Mouse (Mus musculus): ENCODE measurements around the gene Mars. TPM values are rescaled to one million over a fixed set of nuclear protein-coding genes. Genes with fewer than 3 reads are reported as not detected.

Gene Mars
- polyA plus RNA-seq, 1 experiment from 2014 or later: 173 TPM

GRCm38 (mm10) chr10:127350594-127351284 lies 39.2 kb upstream of the Mars start:
- Histone ChIP-seq H3K36me3 (ENCODE audit: control insufficient read depth, insufficient read depth, low read length) (no peaks in the 10 kb centered on the region), H3K27ac (ENCODE audit: low read depth, low read length) (no peak overlapping the region), H3K4me2 (replicated peaks; ENCODE audit: low read depth, low read length) (peak overlapping the region; percentile 24), H3K4me3 (ENCODE audit: low read depth, low read length) (no peak overlapping the region), H3K9me3 (ENCODE audit: control insufficient read depth, low read length) (no peaks in the 10 kb centered on the region), H3K27me3 (ENCODE audit: control insufficient read depth, insufficient read depth, low read length) (no peaks in the 10 kb centered on the region), H3K9ac (ENCODE audit: low read depth, low read length) (peak overlapping the region; percentile 29; the same call in 1 of the 2 replicates), H3K4me1 (replicated peaks; ENCODE audit: control insufficient read depth, insufficient read depth, low read length) (no peaks in the 10 kb centered on the region)
- ATAC-seq (ENCODE audit: low FRiP score): peak; percentile 63; the same call in 1 of the 2 replicates
- DNase-seq (ENCODE audit: low spot score): peak; percentile 79
- WGBS: 13% methylated on average over 24 of the region's 24 CpGs

GRCm38 (mm10) chr10:127349810-127350209 lies 38.2 kb upstream of the Mars start:
- Histone ChIP-seq H3K4me1 (replicated peaks; ENCODE audit: control insufficient read depth, insufficient read depth, low read length) (no peaks in the 10 kb centered on the region), H3K9ac (ENCODE audit: low read depth, low read length) (no peak overlapping the region), H3K27ac (ENCODE audit: low read depth, low read length) (no peak overlapping the region), H3K9me3 (ENCODE audit: control insufficient read depth, low read length) (no peaks in the 10 kb centered on the region), H3K4me2 (replicated peaks; ENCODE audit: low read depth, low read length) (no peak overlapping the region), H3K27me3 (ENCODE audit: control insufficient read depth, insufficient read depth, low read length) (no peaks in the 10 kb centered on the region), H3K4me3 (ENCODE audit: low read depth, low read length) (no peak overlapping the region), H3K36me3 (ENCODE audit: control insufficient read depth, insufficient read depth, low read length) (no peaks in the 10 kb centered on the region)
- WGBS: 78% methylated on average over 8 of the region's 8 CpGs
- DNase-seq (ENCODE audit: low spot score) (no peak), ATAC-seq (ENCODE audit: low FRiP score) (no peak)

- no peak for DNase-seq (ENCODE audit: low spot score)
- Histone ChIP-seq H3K27ac (ENCODE audit: low read depth, low read length) (no peak overlapping the region), H3K4me3 (ENCODE audit: low read depth, low read length) (no peak overlapping the region), H3K9ac (ENCODE audit: low read depth, low read length) (no peak overlapping the region), H3K4me2 (replicated peaks; ENCODE audit: low read depth, low read length) (no peak overlapping the region), H3K9me3 (ENCODE audit: control insufficient read depth, low read length) (no peaks in the 10 kb centered on the region), H3K4me1 (replicated peaks; ENCODE audit: control insufficient read depth, insufficient read depth, low read length) (no peaks in the 10 kb centered on the region), H3K27me3 (ENCODE audit: control insufficient read depth, insufficient read depth, low read length) (no peaks in the 10 kb centered on the region), H3K36me3 (ENCODE audit: control insufficient read depth, insufficient read depth, low read length) (no peaks in the 10 kb centered on the region)
- no peak for ATAC-seq (ENCODE audit: low FRiP score)
- 73% methylated on average over 4 of the region's 4 CpGs for WGBS
Observed at GRCm38 (mm10) chr10:127348957-127349356, 37.4 kb upstream of the Mars start.

GRCm38 (mm10) chr10:127346173-127346572 lies 34.6 kb upstream of the Mars start:
- Histone ChIP-seq H3K9me3 (ENCODE audit: control insufficient read depth, low read length) (no peaks in the 10 kb centered on the region), H3K9ac (ENCODE audit: low read depth, low read length) (no peak overlapping the region), H3K27ac (ENCODE audit: low read depth, low read length) (no peak overlapping the region), H3K4me2 (replicated peaks; ENCODE audit: low read depth, low read length) (no peak overlapping the region), H3K27me3 (ENCODE audit: control insufficient read depth, insufficient read depth, low read length) (peaks cover 4% of the 10 kb centered on the region), H3K36me3 (ENCODE audit: control insufficient read depth, insufficient read depth, low read length) (no peaks in the 10 kb centered on the region), H3K4me3 (ENCODE audit: low read depth, low read length) (no peak overlapping the region), H3K4me1 (replicated peaks; ENCODE audit: control insufficient read depth, insufficient read depth, low read length) (peaks cover 2% of the 10 kb centered on the region; the same call in 1 of the 2 replicates)
- WGBS: 90% methylated on average over 3 of the region's 3 CpGs
- ATAC-seq (ENCODE audit: low FRiP score) (no peak), DNase-seq (ENCODE audit: low spot score) (no peak)

- no peak for DNase-seq (ENCODE audit: low spot score)
- H3K27me3 ChIP-seq (ENCODE audit: control insufficient read depth, insufficient read depth, low read length): peaks cover 15% of the 10 kb centered on the region
- peaks cover 16% of the 10 kb centered on the region for H3K4me1 ChIP-seq (replicated peaks; ENCODE audit: control insufficient read depth, insufficient read depth, low read length)
- H3K36me3 ChIP-seq (ENCODE audit: control insufficient read depth, insufficient read depth, low read length): no peaks in the 10 kb centered on the region
- H3K4me3 ChIP-seq (ENCODE audit: low read depth, low read length): no peak overlapping the region
- 72% methylated on average over 3 of the region's 3 CpGs for WGBS
- H3K9me3 ChIP-seq (ENCODE audit: control insufficient read depth, low read length): no peaks in the 10 kb centered on the region
- no peak for ATAC-seq (ENCODE audit: low FRiP score)
- H3K27ac ChIP-seq (ENCODE audit: low read depth, low read length): no peak overlapping the region
- no peak overlapping the region for H3K9ac ChIP-seq (ENCODE audit: low read depth, low read length)
- H3K4me2 ChIP-seq (replicated peaks; ENCODE audit: low read depth, low read length): no peak overlapping the region
Observed at GRCm38 (mm10) chr10:127343029-127343428, 31.4 kb upstream of the Mars start.

- no peaks in the 10 kb centered on the region for H3K36me3 ChIP-seq (ENCODE audit: control insufficient read depth, insufficient read depth, low read length)
- H3K27me3 ChIP-seq (ENCODE audit: control insufficient read depth, insufficient read depth, low read length): peaks cover 15% of the 10 kb centered on the region
- peak within 1 kb of the TSS; percentile 63 for H3K4me2 ChIP-seq (replicated peaks; ENCODE audit: low read depth, low read length)
- WGBS: under 1% methylated on average over 29 of the region's 29 CpGs
- H3K9me3 ChIP-seq (ENCODE audit: control insufficient read depth, low read length): no peaks in the 10 kb centered on the region
- peak; percentile 94 for DNase-seq (ENCODE audit: low spot score)
- peak within 1 kb of the TSS; percentile 33 for H3K4me3 ChIP-seq (ENCODE audit: low read depth, low read length)
- H3K9ac ChIP-seq (ENCODE audit: low read depth, low read length): peak within 1 kb of the TSS; percentile 15; the same call in 1 of the 2 replicates
- no peak; the same call in 1 of the 2 replicates for ATAC-seq (ENCODE audit: low FRiP score)
- 0 out of 2 replicates have a peak within 1 kb of the TSS, but pooled peaks have one; percentile 4 for H3K27ac ChIP-seq (ENCODE audit: low read depth, low read length)
- peaks cover 16% of the 10 kb centered on the region for H3K4me1 ChIP-seq (replicated peaks; ENCODE audit: control insufficient read depth, insufficient read depth, low read length)
Observed at GRCm38 (mm10) chr10:127341891-127342639, 30.5 kb upstream of the Mars start, which contains the start of gene Gli1. Gli1 (minus strand) TSS chr10:127341974.

- Histone ChIP-seq H3K9ac (ENCODE audit: low read depth, low read length) (peak overlapping the region; percentile 7; the same call in 1 of the 2 replicates), H3K9me3 (ENCODE audit: control insufficient read depth, low read length) (no peaks in the 10 kb centered on the region), H3K4me2 (replicated peaks; ENCODE audit: low read depth, low read length) (peak overlapping the region; percentile 63), H3K4me3 (ENCODE audit: low read depth, low read length) (peak overlapping the region; percentile 33), H3K4me1 (replicated peaks; ENCODE audit: control insufficient read depth, insufficient read depth, low read length) (peaks cover 16% of the 10 kb centered on the region), H3K27ac (ENCODE audit: low read depth, low read length) (0 out of 2 replicates have a peak overlapping the region, but pooled peaks have one; percentile 4), H3K36me3 (ENCODE audit: control insufficient read depth, insufficient read depth, low read length) (no peaks in the 10 kb centered on the region), H3K27me3 (ENCODE audit: control insufficient read depth, insufficient read depth, low read length) (peaks cover 15% of the 10 kb centered on the region)
- 0% methylated on average over 1 of the region's 11 CpGs for WGBS
- DNase-seq (ENCODE audit: low spot score) (peak; percentile 50), ATAC-seq (ENCODE audit: low FRiP score) (no peak)
Observed at GRCm38 (mm10) chr10:127341360-127341690, 29.7 kb upstream of the Mars start.

- Histone ChIP-seq H3K27ac (ENCODE audit: low read depth, low read length) (no peak overlapping the region), H3K27me3 (ENCODE audit: control insufficient read depth, insufficient read depth, low read length) (peaks cover 15% of the 10 kb centered on the region), H3K4me1 (replicated peaks; ENCODE audit: control insufficient read depth, insufficient read depth, low read length) (peaks cover 16% of the 10 kb centered on the region), H3K4me3 (ENCODE audit: low read depth, low read length) (peak overlapping the region; percentile 33), H3K36me3 (ENCODE audit: control insufficient read depth, insufficient read depth, low read length) (no peaks in the 10 kb centered on the region), H3K9ac (ENCODE audit: low read depth, low read length) (peak overlapping the region; percentile 15; the same call in 1 of the 2 replicates), H3K4me2 (replicated peaks; ENCODE audit: low read depth, low read length) (peak overlapping the region; percentile 63), H3K9me3 (ENCODE audit: control insufficient read depth, low read length) (no peaks in the 10 kb centered on the region)
- peak; percentile 42 for DNase-seq (ENCODE audit: low spot score)
- peak; percentile 13; the same call in 1 of the 2 replicates for ATAC-seq (ENCODE audit: low FRiP score)
- WGBS: under 1% methylated on average over 25 of the region's 27 CpGs
Observed at GRCm38 (mm10) chr10:127340577-127341359, 29.2 kb upstream of the Mars start.
